Mouse (Mus musculus) heart, adult 10 weeks (tissue): Measurements from ENCODE around the gene 4930402K13Rik. TPM values are rescaled to one million over a fixed set of nuclear protein-coding genes. Genes with fewer than 3 reads are reported as not detected.

Source experiments
- polyA plus RNA-seq: library from polyadenylated mRNA; stranded (reverse); fragments of 350-450 nt; fragmentation: Illumina TruSeq; extraction: RNeasy Lipid Tissue Mini Kit (QIAGEN cat#74804); gene quantifications from one replicate; pipeline ENCODE4 v1.2.3, GENCODE M21; 2014; ENCODE audit warnings: low read depth, low replicate concordance

The 4930402K13Rik gene
- not detected for polyA plus RNA-seq

DNA sequence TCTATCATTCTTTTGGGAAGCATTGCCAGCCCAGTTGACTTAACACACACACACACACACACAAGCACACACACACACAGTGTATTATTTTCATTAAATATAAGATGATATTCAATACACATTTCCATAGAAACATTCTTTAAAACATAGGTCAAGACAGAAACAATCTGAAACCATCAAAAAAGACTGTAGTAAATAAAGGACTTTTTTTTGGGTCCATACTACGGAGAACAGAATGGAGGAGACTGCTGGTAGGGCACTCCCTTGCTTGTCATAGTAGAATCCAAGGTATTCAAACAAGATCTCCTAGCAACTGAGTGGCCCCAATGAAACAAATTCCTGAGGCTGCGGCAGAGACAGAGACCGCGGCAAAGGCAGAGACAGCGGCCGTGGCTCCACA, at the start of gene 4930402K13Rik:
TSS of gene 4930402K13Rik (plus strand) at position 301 of the 400 bp plus-strand sequence.

DNA sequence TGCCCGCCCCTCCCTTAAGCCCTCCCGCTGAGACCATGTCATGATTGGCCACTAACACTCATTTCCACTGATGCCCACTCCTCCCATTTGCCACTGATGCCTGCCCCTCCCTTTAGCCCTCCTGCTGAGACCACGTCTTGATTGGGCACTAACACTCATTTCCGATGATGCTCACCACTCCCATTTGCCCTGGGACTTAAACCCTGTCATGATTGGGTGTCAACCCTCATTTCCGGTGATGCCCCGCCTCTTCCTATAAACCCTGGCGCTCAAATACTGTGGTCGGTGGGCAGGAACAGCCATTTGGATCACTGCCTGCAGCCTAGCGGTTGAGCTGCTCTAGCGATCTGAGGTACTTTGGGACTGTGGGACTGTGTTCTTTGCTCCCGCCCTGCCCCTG, 41.6 kb upstream of the 4930402K13Rik start, which contains the start of gene Fthl17f:
TSS of gene Fthl17f (plus strand) at position 301 of the 400 bp plus-strand sequence.

Other genes with a start within 250 kb of the 4930402K13Rik start
- gene Gm5751, start 230.3 kb upstream of the 4930402K13Rik start, polyA plus RNA-seq = not detected
- gene B630019K06Rik, start 212.2 kb upstream of the 4930402K13Rik start, polyA plus RNA-seq = 0.79 TPM
- gene Fthl17b, start 141.6 kb upstream of the 4930402K13Rik start, polyA plus RNA-seq = not detected
- gene Fthl17c, start 128.0 kb upstream of the 4930402K13Rik start, polyA plus RNA-seq = not detected
- gene Fthl17d, start 117.8 kb upstream of the 4930402K13Rik start, polyA plus RNA-seq = not detected
- not detected for gene Fthl17e, start 71.1 kb upstream of the 4930402K13Rik start, polyA plus RNA-seq
- gene Fthl17f, start 41.5 kb upstream of the 4930402K13Rik start, polyA plus RNA-seq = not detected
- 2.1 TPM for gene Lancl3, start 95.3 kb downstream of the 4930402K13Rik start, polyA plus RNA-seq
- not detected for gene Gm14862, start 152.3 kb downstream of the 4930402K13Rik start, polyA plus RNA-seq
- gene Xk, start 168.2 kb downstream of the 4930402K13Rik start, polyA plus RNA-seq = 5.8 TPM
- not detected for gene H2al1m, start 179.2 kb downstream of the 4930402K13Rik start, polyA plus RNA-seq
- gene H2al1k, start 246.1 kb downstream of the 4930402K13Rik start, polyA plus RNA-seq = not detected